Mouse (Mus musculus) neutrophil, adult 65 days (primary cell): ENCODE results near the gene Kng2. TPM values are rescaled to one million over a fixed set of nuclear protein-coding genes. Genes with fewer than 3 reads are reported as not detected.

ENCODE experiments used
- total RNA-seq: library from RNA; stranded (reverse); gene quantifications from 2 replicates; pipeline ENCODE4 v1.2.4, GENCODE M21; 2023

The Kng2 gene
- not detected in 2 replicates for total RNA-seq

DNA sequence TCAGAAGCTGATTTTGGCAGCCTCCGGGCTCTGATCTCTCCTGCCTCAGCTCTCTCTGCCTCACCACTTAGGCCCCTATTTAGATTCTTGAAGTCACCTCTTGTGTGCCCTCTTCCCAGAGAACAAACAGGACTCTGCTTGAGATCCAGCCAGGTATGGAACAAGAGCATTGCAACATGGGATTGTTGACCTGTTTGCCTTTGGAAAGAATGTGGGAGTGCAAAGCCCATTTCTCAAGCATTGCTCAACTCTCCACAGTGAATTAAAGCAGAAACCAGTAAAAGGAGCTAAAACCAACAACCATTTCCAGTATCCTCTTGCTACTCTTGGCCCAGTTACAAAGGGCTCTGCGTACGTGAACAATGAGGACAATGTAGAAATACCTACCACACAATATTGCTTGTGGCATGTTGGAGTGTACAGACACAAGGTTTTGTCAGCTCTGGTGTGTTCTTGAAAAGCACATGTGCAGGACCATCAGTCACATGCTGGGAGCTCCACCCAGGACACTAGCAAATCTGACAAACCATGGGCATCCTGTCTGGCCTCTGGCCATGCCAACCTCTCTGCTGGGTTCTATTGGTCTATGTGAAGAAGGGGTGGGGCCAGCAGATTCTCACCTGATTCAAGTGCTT lies at the start of gene Kng2:
TSS of gene Kng2 (minus strand) at position 517 of the 635 bp plus-strand sequence.

DNA sequence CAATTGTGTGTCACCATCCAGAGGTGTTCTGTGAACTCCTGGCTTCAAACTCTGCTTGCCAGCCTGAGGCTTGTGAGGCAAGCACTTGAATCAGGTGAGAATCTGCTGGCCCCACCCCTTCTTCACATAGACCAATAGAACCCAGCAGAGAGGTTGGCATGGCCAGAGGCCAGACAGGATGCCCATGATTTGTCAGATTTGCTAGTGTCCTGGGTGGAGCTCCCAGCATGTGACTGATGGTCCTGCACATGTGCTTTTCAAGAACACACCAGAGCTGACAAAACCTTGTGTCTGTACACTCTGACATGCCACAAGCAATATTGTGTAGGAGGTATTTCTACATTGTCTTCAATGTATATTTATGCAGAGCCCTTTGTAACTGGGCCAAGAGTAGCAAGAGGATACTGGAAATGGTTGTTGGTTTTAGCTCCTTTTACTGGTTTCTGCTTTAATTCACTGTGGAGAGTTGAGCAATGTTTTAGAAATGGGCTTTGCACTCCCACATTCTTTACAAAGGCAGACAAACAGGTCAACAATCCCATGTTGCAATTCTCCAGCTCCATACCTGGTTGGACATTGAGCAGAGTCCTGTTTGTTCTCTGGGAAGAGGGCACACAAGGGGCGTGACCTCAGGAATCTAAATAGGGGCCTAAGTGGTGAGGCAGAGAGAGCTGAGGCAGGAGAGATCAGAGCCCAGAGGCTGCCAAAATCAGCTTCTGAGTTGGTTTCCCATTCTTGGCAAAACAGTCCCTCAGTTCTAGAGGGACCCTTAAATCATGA lies 28.6 kb upstream of the Kng2 start, which contains the start of gene Kng1:
TSS of gene Kng1 (plus strand) at position 198 of the 780 bp plus-strand sequence.

DNA sequence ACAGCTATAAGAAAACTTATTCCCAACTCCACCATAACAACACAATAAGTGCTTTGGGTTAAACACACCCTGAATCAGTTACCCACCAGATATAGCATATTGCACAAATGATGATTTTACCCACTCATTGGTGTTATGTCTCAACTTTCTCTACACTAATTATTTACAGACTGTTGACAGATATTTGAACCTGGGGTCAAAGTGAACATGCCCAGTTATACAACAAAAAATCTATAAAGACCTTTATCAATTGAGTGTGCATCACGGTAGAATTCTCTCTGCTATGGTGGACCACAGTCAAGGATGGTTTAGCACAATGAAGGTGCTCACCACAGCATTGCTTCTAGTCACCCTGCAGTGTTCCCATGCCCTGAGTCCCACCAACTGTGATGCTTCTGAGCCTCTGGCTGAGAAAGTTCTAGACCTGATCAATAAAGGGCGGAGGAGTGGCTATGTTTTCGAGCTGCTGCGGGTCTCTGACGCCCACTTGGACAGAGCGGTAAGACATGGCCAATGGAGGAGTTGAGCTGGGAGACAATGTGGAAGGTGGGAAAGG lies 78.4 kb downstream of the Kng2 start, which contains the start of gene Hrg:
TSS of gene Hrg (plus strand) at position 233 of the 556 bp plus-strand sequence.

Other genes with a start within 250 kb of the Kng2 start
- gene Crygs, start 217.9 kb downstream of the Kng2 start, total RNA-seq, result not detected in 2 replicates
- gene Tbccd1, start 171.8 kb downstream of the Kng2 start, total RNA-seq, result 7.6 and 10.4 TPM in 2 replicates
- gene Dnajb11, start 171.6 kb downstream of the Kng2 start, total RNA-seq, result 52.9 and 62.5 TPM in 2 replicates
- gene Ahsg, start 138.2 kb downstream of the Kng2 start, total RNA-seq, result not detected in 2 replicates
- not detected in 2 replicates for gene Fetub, start 111.1 kb downstream of the Kng2 start, total RNA-seq
- not detected in 2 replicates for gene Hrg, start 78.4 kb downstream of the Kng2 start, total RNA-seq
- gene Kng1, start 28.4 kb upstream of the Kng2 start, total RNA-seq, result 0.32 TPM in 1 of 2 replicates, not detected in the other
- gene Eif4a2, start 78.0 kb upstream of the Kng2 start, total RNA-seq, result 392 and 448 TPM in 2 replicates
- gene Rfc4, start 98.3 kb upstream of the Kng2 start, total RNA-seq, result 13.1 and 15.5 TPM in 2 replicates
- gene Adipoq, start 117.1 kb upstream of the Kng2 start, total RNA-seq, result not detected in 2 replicates
- 1.8 and 2.5 TPM in 2 replicates for gene St6gal1, start 195.3 kb upstream of the Kng2 start, total RNA-seq